Mouse (Mus musculus): Measurements from ENCODE around the gene Rcor3. TPM values are rescaled to one million over a fixed set of nuclear protein-coding genes. Genes with fewer than 3 reads are reported as not detected.

Gene Rcor3
- polyA plus RNA-seq, 1 experiment from 2014 or later: 28.3 TPM

DNA sequence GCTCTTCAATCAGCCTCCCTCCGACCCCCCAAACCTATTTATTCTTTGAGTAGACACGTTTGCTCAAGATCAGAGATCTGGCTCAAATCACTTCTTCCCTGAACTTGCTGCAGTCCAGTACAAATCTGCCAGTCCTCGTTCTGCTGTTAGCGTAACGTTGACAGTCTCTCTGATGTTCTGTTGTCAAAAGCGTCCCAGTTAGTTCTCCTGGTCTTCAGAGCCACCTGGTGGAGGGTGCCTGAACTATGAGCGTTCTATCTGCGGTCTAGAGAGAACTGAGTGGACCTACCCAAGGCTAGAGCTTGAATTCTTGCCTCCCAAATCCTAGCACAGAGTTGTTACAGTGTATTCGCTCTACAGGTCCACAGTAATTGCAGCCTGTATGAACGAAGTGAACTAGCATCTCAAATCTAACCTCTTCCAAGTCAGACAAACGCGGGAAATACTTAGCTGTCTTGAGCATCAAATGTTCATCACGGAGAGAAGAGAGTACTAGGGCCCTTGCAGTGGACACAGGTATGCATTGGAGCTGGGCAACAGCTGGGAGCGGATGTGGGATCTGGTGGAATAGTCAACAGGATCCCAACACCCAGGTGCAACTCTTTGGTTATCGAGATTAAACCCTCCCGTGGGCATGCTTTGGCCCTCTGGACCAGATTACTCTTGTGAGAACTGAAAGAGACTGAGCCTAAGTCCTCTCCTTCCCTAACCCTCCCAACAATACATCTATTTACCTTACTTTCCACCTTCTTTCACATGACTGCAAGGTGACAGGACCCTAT lies 44.8 kb downstream of the Rcor3 start:
- no peak overlapping the region; the same call in 1 of the 2 replicates for H3K27ac ChIP-seq
- H3K27me3 ChIP-seq: no peaks in the 10 kb centered on the region; the same call in none of the 2 replicates
- H3K4me2 ChIP-seq: peak overlapping the region; percentile 85
- H3K4me3 ChIP-seq: peak overlapping the region; percentile 67
- H3K9ac ChIP-seq: peak overlapping the region; percentile 83
- WGBS: 30% methylated on average over 16 of the region's 16 CpGs
- no peaks in the 10 kb centered on the region for H3K9me3 ChIP-seq
- H3K36me3 ChIP-seq: peaks cover 4% of the 10 kb centered on the region; the same call in 1 of the 2 replicates
- ATAC-seq (ENCODE audit: insufficient number of reproducible peaks, insufficient read depth, low FRiP score, low TSS enrichment, low read depth): peak; percentile 68; the same call in 1 of the 2 replicates
- peaks cover 38% of the 10 kb centered on the region for H3K4me1 ChIP-seq

GRCm38 (mm10) chr1:192091806-192092772 lies 45.8 kb downstream of the Rcor3 start, which contains the start of gene Traf5:
Traf5 (minus strand) TSS chr1:192092559.
- H3K9ac ChIP-seq: peak within 1 kb of the TSS; percentile 83
- no peaks in the 10 kb centered on the region for H3K9me3 ChIP-seq
- H3K4me3 ChIP-seq: peak within 1 kb of the TSS; percentile 67
- H3K27ac ChIP-seq: peak within 1 kb of the TSS; percentile 89
- H3K4me1 ChIP-seq: peaks cover 45% of the 10 kb centered on the region
- no peaks in the 10 kb centered on the region for H3K36me3 ChIP-seq
- peak; percentile 90 for ATAC-seq (ENCODE audit: insufficient number of reproducible peaks, insufficient read depth, low FRiP score, low TSS enrichment, low read depth)
- H3K4me2 ChIP-seq: peak within 1 kb of the TSS; percentile 85
- 1% methylated on average over 62 of the region's 63 CpGs for WGBS
- H3K27me3 ChIP-seq: no peaks in the 10 kb centered on the region; the same call in none of the 2 replicates

DNA sequence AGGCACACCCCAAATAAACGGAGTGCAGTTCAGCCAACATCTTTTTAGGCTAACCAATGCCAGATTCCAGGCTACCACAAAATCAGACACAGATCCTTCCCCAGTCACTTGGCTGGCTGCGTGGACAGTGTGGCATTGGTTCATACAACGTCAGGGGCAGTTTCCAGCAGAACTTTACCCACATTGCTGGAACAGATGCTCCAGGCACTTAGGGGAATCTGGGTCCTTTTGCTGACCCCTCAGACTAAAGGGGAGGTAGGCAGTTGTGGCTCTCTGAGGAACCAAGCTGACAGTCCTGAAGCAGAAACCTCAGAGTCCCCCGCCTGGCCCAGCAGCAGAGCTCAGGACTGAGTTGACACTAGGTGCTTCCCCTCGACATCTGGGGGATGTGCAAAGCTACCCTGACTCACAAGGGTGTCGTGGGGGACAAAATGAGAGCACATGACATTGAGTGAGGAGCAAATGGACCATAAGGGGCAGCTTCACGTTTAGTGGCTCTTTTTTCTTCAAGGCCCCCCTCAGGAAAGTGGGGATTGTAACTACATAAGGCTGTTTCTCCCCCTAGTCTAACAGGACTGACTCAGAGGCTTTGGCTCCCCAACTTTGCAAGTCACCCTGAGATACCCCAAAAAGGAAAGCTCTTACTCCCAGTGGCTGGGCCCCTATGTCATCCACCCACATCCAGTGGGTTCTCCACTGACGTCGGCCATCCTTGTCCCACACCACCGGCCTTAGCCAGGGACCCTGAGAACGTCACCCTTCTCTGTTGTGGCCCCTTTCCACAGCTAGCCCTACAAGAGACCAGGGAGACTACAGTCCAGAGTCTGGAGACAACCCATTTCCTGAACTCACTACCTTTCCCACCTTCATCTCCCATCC lies 46.9 kb downstream of the Rcor3 start:
- peak overlapping the region; percentile 85 for H3K4me2 ChIP-seq
- H3K4me3 ChIP-seq: peak overlapping the region; percentile 67
- H3K27me3 ChIP-seq: no peaks in the 10 kb centered on the region; the same call in none of the 2 replicates
- H3K27ac ChIP-seq: peak overlapping the region; percentile 22; the same call in 1 of the 2 replicates
- ATAC-seq (ENCODE audit: insufficient number of reproducible peaks, insufficient read depth, low FRiP score, low TSS enrichment, low read depth): no peak
- WGBS: 46% methylated on average over 11 of the region's 11 CpGs
- H3K9me3 ChIP-seq: no peaks in the 10 kb centered on the region
- H3K4me1 ChIP-seq: peaks cover 54% of the 10 kb centered on the region
- H3K36me3 ChIP-seq: no peaks in the 10 kb centered on the region
- H3K9ac ChIP-seq: peak overlapping the region; percentile 83

GRCm38 (mm10) chr1:192090281-192090680 lies 47.6 kb downstream of the Rcor3 start:
- Histone ChIP-seq H3K9ac (no peak overlapping the region), H3K36me3 (no peaks in the 10 kb centered on the region), H3K27ac (no peak overlapping the region), H3K27me3 (no peaks in the 10 kb centered on the region; the same call in none of the 2 replicates), H3K4me1 (peaks cover 55% of the 10 kb centered on the region), H3K9me3 (no peaks in the 10 kb centered on the region), H3K4me2 (peak overlapping the region; percentile 85), H3K4me3 (no peak overlapping the region)
- no peak for ATAC-seq (ENCODE audit: insufficient number of reproducible peaks, insufficient read depth, low FRiP score, low TSS enrichment, low read depth)
- 58% methylated on average over 3 of the region's 3 CpGs for WGBS

- Histone ChIP-seq H3K4me2 (peak overlapping the region; percentile 85), H3K9ac (no peak overlapping the region), H3K27ac (no peak overlapping the region), H3K27me3 (no peaks in the 10 kb centered on the region; the same call in none of the 2 replicates), H3K4me1 (peaks cover 55% of the 10 kb centered on the region), H3K36me3 (no peaks in the 10 kb centered on the region), H3K9me3 (no peaks in the 10 kb centered on the region), H3K4me3 (no peak overlapping the region)
- 59% methylated on average over 9 of the region's 9 CpGs for WGBS
- no peak for ATAC-seq (ENCODE audit: insufficient number of reproducible peaks, insufficient read depth, low FRiP score, low TSS enrichment, low read depth)
Observed at GRCm38 (mm10) chr1:192089208-192090166, 48.4 kb downstream of the Rcor3 start.

GRCm38 (mm10) chr1:192088011-192088410 lies 49.9 kb downstream of the Rcor3 start:
- Histone ChIP-seq H3K27ac (no peak overlapping the region), H3K36me3 (no peaks in the 10 kb centered on the region), H3K9ac (no peak overlapping the region), H3K27me3 (no peaks in the 10 kb centered on the region; the same call in none of the 2 replicates), H3K4me2 (no peak overlapping the region; the same call in 1 of the 2 replicates), H3K4me3 (no peak overlapping the region), H3K9me3 (no peaks in the 10 kb centered on the region), H3K4me1 (peaks cover 55% of the 10 kb centered on the region)
- no peak for ATAC-seq (ENCODE audit: insufficient number of reproducible peaks, insufficient read depth, low FRiP score, low TSS enrichment, low read depth)
- 45% methylated on average over 4 of the region's 4 CpGs for whole genome bisulfite sequencing

DNA sequence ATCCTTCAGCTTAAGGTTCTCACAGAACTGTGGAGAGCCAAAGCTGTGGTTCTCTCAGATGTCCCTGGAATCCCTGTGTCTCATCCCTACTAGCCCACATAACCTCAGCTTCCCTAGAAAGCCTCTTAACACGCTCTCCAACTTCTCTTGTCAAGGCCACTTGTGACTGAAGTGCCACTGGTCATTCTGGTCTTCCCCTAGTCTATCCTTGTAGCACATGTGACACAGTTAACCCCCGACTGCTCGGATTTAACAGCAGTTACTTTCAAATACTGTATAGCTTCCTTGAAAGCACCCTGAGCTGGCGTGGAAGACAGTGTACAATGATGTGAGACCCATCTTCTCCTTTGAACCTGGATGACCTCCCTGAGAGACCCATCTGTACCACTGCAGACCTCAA lies 50.8 kb downstream of the Rcor3 start:
- Histone ChIP-seq H3K4me1 (peaks cover 55% of the 10 kb centered on the region), H3K9ac (no peak overlapping the region), H3K36me3 (peaks cover 4% of the 10 kb centered on the region), H3K27ac (no peak overlapping the region), H3K27me3 (no peaks in the 10 kb centered on the region; the same call in none of the 2 replicates), H3K4me2 (no peak overlapping the region), H3K9me3 (no peaks in the 10 kb centered on the region), H3K4me3 (no peak overlapping the region)
- ATAC-seq (ENCODE audit: insufficient number of reproducible peaks, insufficient read depth, low FRiP score, low TSS enrichment, low read depth): no peak
- WGBS: 80% methylated on average over 4 of the region's 4 CpGs

GRCm38 (mm10) chr1:192086279-192087037 lies 51.4 kb downstream of the Rcor3 start:
- Histone ChIP-seq H3K27me3 (no peaks in the 10 kb centered on the region; the same call in none of the 2 replicates), H3K36me3 (peaks cover 8% of the 10 kb centered on the region), H3K27ac (no peak overlapping the region), H3K9me3 (peaks cover 3% of the 10 kb centered on the region; the same call in 1 of the 2 replicates), H3K4me3 (no peak overlapping the region), H3K9ac (no peak overlapping the region), H3K4me1 (peaks cover 51% of the 10 kb centered on the region), H3K4me2 (no peak overlapping the region)
- no peak for ATAC-seq (ENCODE audit: insufficient number of reproducible peaks, insufficient read depth, low FRiP score, low TSS enrichment, low read depth)
- WGBS: 80% methylated on average over 12 of the region's 12 CpGs

DNA sequence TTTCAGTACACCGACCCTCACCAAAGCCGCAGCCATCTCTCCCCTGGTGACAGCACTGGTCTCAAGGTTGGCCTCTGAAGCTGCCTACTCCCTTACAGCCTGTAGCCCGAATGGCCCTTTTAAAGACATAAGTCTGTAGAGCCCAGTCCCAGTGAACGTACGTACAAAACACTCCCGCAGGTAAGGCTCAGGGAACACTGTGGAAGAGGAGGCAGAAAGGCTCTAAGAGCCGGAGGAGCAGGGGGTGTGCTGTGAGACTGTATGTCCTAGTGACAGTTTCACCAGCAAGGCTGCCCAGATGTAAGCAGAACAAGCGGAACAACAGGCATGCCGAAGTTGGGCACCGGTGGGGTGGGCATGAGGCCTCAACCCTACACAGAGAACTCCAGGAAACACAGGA lies 52.6 kb downstream of the Rcor3 start:
- Histone ChIP-seq H3K9me3 (peaks cover 7% of the 10 kb centered on the region; the same call in 1 of the 2 replicates), H3K27me3 (no peaks in the 10 kb centered on the region; the same call in 1 of the 2 replicates), H3K9ac (no peak overlapping the region), H3K4me1 (peaks cover 38% of the 10 kb centered on the region), H3K4me2 (no peak overlapping the region), H3K27ac (no peak overlapping the region), H3K36me3 (peaks cover 11% of the 10 kb centered on the region), H3K4me3 (no peak overlapping the region)
- no peak for ATAC-seq (ENCODE audit: insufficient number of reproducible peaks, insufficient read depth, low FRiP score, low TSS enrichment, low read depth)
- WGBS: 90% methylated on average over 10 of the region's 10 CpGs

Measured in embryonic facial prominence, embryonic 13.5 days (tissue).